Mouse (Mus musculus): Measurements from ENCODE around the gene Zbed6. TPM values are rescaled to one million over a fixed set of nuclear protein-coding genes. Genes with fewer than 3 reads are reported as not detected.
A peak's percentile ranks its signal among the peaks of the same experiment; 100 is the strongest.
"Not testable (repeated sequence)": the region's sequence is repeated elsewhere in the genome, so short reads cannot be mapped to it uniquely, and the experiment has no call there.

Zbed6 gene
- total and polyA plus RNA-seq, 2 experiments from 2014 or later: 18.8 TPM; not detected in 1

DNA sequence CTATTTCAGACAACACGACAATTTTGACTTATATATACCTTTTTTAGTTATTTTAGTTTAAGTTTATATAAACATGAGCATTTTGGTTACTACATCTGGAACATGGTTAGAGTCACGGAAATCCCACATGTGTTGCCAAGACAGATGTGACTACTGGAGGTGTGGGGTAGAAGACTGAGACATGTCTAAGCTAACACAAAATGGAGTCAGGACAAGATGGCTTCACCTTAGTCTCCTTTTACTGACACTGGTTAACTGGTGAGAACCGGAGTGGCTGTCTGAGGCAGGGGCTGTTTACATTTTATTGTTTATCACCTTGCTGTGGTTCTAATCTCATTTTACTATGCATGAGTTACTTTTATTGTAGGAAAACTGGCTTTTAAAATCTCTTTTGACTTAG lies 7.9 kb upstream of the Zbed6 start:
- Histone ChIP-seq H3K9me3 (replicated peaks; ENCODE audit: control insufficient read depth, low read length) (no peaks in the 10 kb centered on the region), H3K4me2 (ENCODE audit: low read depth, low read length) (no peak overlapping the region), H3K27ac (ENCODE audit: low read depth) (no peak overlapping the region), H3K4me3 (ENCODE audit: low read depth, low read length) (no peak overlapping the region), H3K36me3 (replicated peaks; ENCODE audit: control insufficient read depth, insufficient read depth, low read length) (no peaks in the 10 kb centered on the region), H3K9ac (replicated peaks; ENCODE audit: low read depth, low read length) (no peak overlapping the region), H3K4me1 (ENCODE audit: control insufficient read depth, insufficient read depth) (no peaks in the 10 kb centered on the region), H3K27me3 (ENCODE audit: control insufficient read depth, insufficient read depth, low read length) (no peaks in the 10 kb centered on the region)
- DNase-seq (ENCODE audit: low spot score) (no peak), ATAC-seq (ENCODE audit: insufficient read depth, low read depth) (no peak)
- WGBS: 88% methylated on average over 3 of the region's 3 CpGs
- TF ChIP-seq EP300 (IDR thresholded peaks at IDR 0.05; ENCODE audit: low read depth): no peak
- no peak for TF ChIP-seq CTCF (IDR thresholded peaks at IDR 0.05; ENCODE audit: low read depth)

- Histone ChIP-seq H3K4me1 (ENCODE audit: control insufficient read depth, insufficient read depth) (no peaks in the 10 kb centered on the region), H3K36me3 (replicated peaks; ENCODE audit: control insufficient read depth, insufficient read depth, low read length) (no peaks in the 10 kb centered on the region), H3K27ac (ENCODE audit: low read depth) (no peak overlapping the region), H3K9ac (replicated peaks; ENCODE audit: low read depth, low read length) (no peak overlapping the region), H3K27me3 (ENCODE audit: control insufficient read depth, insufficient read depth, low read length) (no peaks in the 10 kb centered on the region), H3K4me3 (ENCODE audit: low read depth, low read length) (no peak overlapping the region), H3K9me3 (replicated peaks; ENCODE audit: control insufficient read depth, low read length) (no peaks in the 10 kb centered on the region), H3K4me2 (ENCODE audit: low read depth, low read length) (no peak overlapping the region)
- DNase-seq (ENCODE audit: low spot score) (no peak), ATAC-seq (ENCODE audit: insufficient read depth, low read depth) (no peak)
- TF ChIP-seq CTCF (IDR thresholded peaks at IDR 0.05; ENCODE audit: low read depth) (no peak), EP300 (IDR thresholded peaks at IDR 0.05; ENCODE audit: low read depth) (no peak)
- 75% methylated on average over 7 of the region's 7 CpGs for WGBS
Observed at GRCm38 (mm10) chr1:133667721-133668120, 7.0 kb upstream of the Zbed6 start.

- H3K27me3 ChIP-seq (ENCODE audit: control insufficient read depth, insufficient read depth, low read length); ATAC-seq (ENCODE audit: insufficient read depth, low read depth); H3K4me1 ChIP-seq (ENCODE audit: control insufficient read depth, insufficient read depth); H3K4me2 ChIP-seq (ENCODE audit: low read depth, low read length); H3K9ac ChIP-seq (replicated peaks; ENCODE audit: low read depth, low read length); H3K27ac ChIP-seq (ENCODE audit: low read depth); H3K4me3 ChIP-seq (ENCODE audit: low read depth, low read length); H3K36me3 ChIP-seq (replicated peaks; ENCODE audit: control insufficient read depth, insufficient read depth, low read length); DNase-seq (ENCODE audit: low spot score); H3K9me3 ChIP-seq (replicated peaks; ENCODE audit: control insufficient read depth, low read length): not testable (repeated sequence)
- 83% methylated on average over 6 of the region's 8 CpGs for WGBS
Observed at GRCm38 (mm10) chr1:133665713-133666112, 5.0 kb upstream of the Zbed6 start.

- H3K27ac ChIP-seq (ENCODE audit: low read depth): no peak overlapping the region
- peaks cover 6% of the 10 kb centered on the region for H3K4me1 ChIP-seq (ENCODE audit: control insufficient read depth, insufficient read depth)
- 80% methylated on average over 11 of the region's 11 CpGs for WGBS
- DNase-seq (ENCODE audit: low spot score) (no peak), ATAC-seq (ENCODE audit: insufficient read depth, low read depth) (no peak)
- H3K36me3 ChIP-seq (replicated peaks; ENCODE audit: control insufficient read depth, insufficient read depth, low read length): no peaks in the 10 kb centered on the region
- no peaks in the 10 kb centered on the region for H3K9me3 ChIP-seq (replicated peaks; ENCODE audit: control insufficient read depth, low read length)
- H3K9ac ChIP-seq (replicated peaks; ENCODE audit: low read depth, low read length): no peak overlapping the region
- no peak overlapping the region for H3K4me3 ChIP-seq (ENCODE audit: low read depth, low read length)
- H3K4me2 ChIP-seq (ENCODE audit: low read depth, low read length): no peak overlapping the region
- TF ChIP-seq EP300 (IDR thresholded peaks at IDR 0.05; ENCODE audit: low read depth) (no peak), CTCF (IDR thresholded peaks at IDR 0.05; ENCODE audit: low read depth) (no peak)
- H3K27me3 ChIP-seq (ENCODE audit: control insufficient read depth, insufficient read depth, low read length): no peaks in the 10 kb centered on the region
Observed at GRCm38 (mm10) chr1:133664203-133664970, 3.7 kb upstream of the Zbed6 start.

DNA sequence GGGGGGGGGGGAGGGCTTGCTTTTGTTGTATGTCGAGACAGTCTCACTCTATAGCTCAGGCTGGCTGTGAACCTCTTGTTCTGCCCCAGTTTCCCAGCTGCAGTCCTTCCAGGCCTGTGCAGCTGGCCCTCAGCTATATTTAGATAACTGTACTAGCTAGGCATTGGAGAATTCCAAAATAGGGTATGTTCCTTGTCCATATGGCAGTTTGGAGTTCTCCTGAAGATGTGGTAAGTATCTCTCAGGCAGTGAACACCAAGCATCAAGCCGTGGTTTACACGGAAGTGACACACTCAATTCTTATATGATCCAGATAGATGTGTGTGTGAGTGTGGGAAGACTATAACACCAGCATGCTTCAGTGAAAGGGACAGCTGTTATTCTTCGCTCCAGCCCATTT lies 2.7 kb upstream of the Zbed6 start:
- WGBS: 43% methylated on average over 4 of the region's 4 CpGs
- ATAC-seq (ENCODE audit: insufficient read depth, low read depth) (no peak), DNase-seq (ENCODE audit: low spot score) (peak; percentile 15)
- Histone ChIP-seq H3K9ac (replicated peaks; ENCODE audit: low read depth, low read length) (no peak overlapping the region), H3K27me3 (ENCODE audit: control insufficient read depth, insufficient read depth, low read length) (no peaks in the 10 kb centered on the region), H3K4me2 (ENCODE audit: low read depth, low read length) (no peak overlapping the region), H3K4me3 (ENCODE audit: low read depth, low read length) (no peak overlapping the region), H3K27ac (ENCODE audit: low read depth) (no peak overlapping the region), H3K36me3 (replicated peaks; ENCODE audit: control insufficient read depth, insufficient read depth, low read length) (peaks cover 6% of the 10 kb centered on the region; the same call in 1 of the 2 replicates), H3K4me1 (ENCODE audit: control insufficient read depth, insufficient read depth) (peaks cover 15% of the 10 kb centered on the region), H3K9me3 (replicated peaks; ENCODE audit: control insufficient read depth, low read length) (no peaks in the 10 kb centered on the region)
- TF ChIP-seq EP300 (IDR thresholded peaks at IDR 0.05; ENCODE audit: low read depth) (no peak), CTCF (IDR thresholded peaks at IDR 0.05; ENCODE audit: low read depth) (no peak)

GRCm38 (mm10) chr1:133662941-133663340 lies 2.3 kb upstream of the Zbed6 start:
- Histone ChIP-seq H3K9ac (replicated peaks; ENCODE audit: low read depth, low read length) (no peak overlapping the region), H3K4me1 (ENCODE audit: control insufficient read depth, insufficient read depth) (peaks cover 20% of the 10 kb centered on the region), H3K27me3 (ENCODE audit: control insufficient read depth, insufficient read depth, low read length) (no peaks in the 10 kb centered on the region), H3K9me3 (replicated peaks; ENCODE audit: control insufficient read depth, low read length) (no peaks in the 10 kb centered on the region), H3K27ac (ENCODE audit: low read depth) (no peak overlapping the region), H3K4me3 (ENCODE audit: low read depth, low read length) (no peak overlapping the region), H3K4me2 (ENCODE audit: low read depth, low read length) (no peak overlapping the region), H3K36me3 (replicated peaks; ENCODE audit: control insufficient read depth, insufficient read depth, low read length) (peaks cover 10% of the 10 kb centered on the region; the same call in 1 of the 2 replicates)
- no peak for TF ChIP-seq EP300 (IDR thresholded peaks at IDR 0.05; ENCODE audit: low read depth)
- no peak for TF ChIP-seq CTCF (IDR thresholded peaks at IDR 0.05; ENCODE audit: low read depth)
- ATAC-seq (ENCODE audit: insufficient read depth, low read depth) (no peak), DNase-seq (ENCODE audit: low spot score) (no peak)
- WGBS: 94% methylated on average over 7 of the region's 7 CpGs

Data from heart, postnatal 0 days (tissue).